Mouse (Mus musculus) liver, postnatal 0 days (tissue): ENCODE data around the gene Upf3b.

Experiments
- CTCF ChIP-seq: sonication (generic); IDR thresholded peaks from 2 replicates; pipeline ENCODE4 v1.5.1; 2016; ENCODE audit warnings: antibody characterized with exemption, low read depth
- EP300 ChIP-seq: IDR thresholded peaks from 2 replicates; pipeline ENCODE4 v1.6.1; 2016; ENCODE audit warnings: antibody characterized with exemption, low read depth, mild to moderate bottlenecking

DNA sequence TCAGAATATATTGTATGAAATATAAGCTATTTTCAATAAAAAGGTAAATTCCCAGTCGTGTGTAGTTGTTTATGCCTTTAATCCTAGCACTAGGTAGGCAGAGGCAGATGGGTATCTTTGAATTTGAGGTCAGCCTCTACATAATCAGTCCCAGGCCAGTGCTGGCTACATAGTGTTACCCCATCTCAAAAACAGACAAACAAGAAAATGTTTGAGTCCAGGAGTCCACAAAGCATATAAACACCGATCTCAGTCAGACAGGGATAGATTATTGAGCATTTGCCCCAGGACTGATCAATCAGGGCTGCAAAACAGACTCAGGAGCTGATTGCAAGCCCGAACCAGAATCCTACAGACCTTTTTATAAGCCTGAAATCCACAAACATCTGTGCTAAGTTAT lies 9.5 kb upstream of the Upf3b start:
- TF ChIP-seq CTCF (no peak), EP300 (no peak)
